Mouse (Mus musculus) adrenal gland, adult 8-10 months (tissue): ENCODE data around the gene Gm49337. TPM values are rescaled to one million over a fixed set of nuclear protein-coding genes. Genes with fewer than 3 reads are reported as not detected.
A peak's percentile ranks its signal among the peaks of the same experiment; 100 is the strongest.

Experiments used
- DNase-seq: peaks from one replicate; pipeline ENCODE4 v3.0.0; 2022
- total RNA-seq, 4 experiments: library from RNA; stranded (reverse); gene quantifications; 2 replicates each; pipeline ENCODE4 v1.2.4; 2022

Gm49337 gene
- total RNA-seq, result not detected

DNA sequence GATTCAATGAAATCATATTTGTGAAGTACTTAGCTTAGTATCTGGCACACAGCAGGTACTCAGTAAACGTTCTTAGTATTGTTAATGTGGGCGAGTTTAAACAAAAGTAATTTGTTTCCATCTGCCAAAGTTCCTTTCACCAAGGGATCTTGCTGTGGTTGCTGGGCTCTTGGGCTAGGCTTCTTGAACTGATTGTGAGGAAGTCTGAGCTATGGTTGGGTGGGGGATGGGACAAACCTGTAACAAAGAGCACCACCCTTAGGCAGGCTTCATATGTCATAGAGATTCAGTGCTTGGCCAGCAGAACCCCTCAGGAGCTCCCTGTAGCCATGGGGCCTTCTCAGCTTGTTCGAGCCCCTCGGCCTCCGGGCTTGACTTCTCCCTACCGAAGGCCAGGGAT lies at the start of gene Gm49337, which contains the start of gene 1700042G07Rik:
Gm49337 (plus strand) TSS at position 313 of the 400 bp plus-strand sequence.
1700042G07Rik (plus strand) TSS at position 301 of the 400 bp plus-strand sequence.
- no peak for DNase-seq

DNA sequence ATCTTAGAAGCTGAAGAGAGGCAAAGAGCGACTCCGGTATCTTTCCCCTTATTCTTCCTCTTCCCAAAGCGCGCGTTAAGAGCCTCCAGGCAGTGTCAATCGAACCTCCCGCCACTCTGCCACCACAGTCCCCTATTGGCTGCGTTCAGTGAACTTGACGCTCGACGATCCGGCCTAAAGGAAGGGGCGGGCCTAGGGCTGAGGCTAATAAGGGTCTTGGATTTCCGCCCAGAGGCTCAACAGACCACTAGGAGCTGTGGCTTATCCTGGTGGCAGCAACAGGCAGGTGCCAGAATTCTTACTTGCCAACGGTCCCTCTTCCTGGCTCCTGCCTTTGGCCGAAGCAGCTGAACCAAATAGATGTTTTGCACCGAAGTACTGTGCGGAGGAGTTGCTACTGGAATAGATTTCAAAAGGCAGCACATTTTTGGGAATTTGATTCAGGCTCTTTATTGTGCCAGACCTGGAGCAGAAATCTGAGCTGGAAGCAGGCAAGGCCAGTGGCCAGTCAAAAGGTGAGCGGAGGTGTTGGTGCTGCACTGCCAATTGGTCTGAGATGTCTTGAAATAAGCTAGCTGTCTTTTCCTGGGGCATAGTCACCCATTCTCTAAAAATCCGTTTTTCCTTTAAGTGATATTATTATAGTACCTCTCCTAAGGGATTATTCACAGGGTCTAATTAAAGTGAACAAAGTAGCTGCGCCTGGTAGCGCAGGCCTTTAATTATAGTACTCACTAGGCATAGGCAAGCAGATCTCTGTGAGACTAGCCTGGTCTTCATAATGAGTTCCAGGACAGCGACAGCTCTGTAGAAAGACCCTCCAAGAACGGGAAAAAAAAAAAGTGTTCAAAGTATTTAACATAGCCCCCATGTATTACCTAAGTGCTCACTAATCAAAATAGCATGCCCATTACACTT lies 49.3 kb upstream of the Gm49337 start, which contains the start of the genes Rad54l and Pomgnt1:
Rad54l (minus strand) TSS at position 89 of the 918 bp plus-strand sequence.
Pomgnt1 (plus strand) TSS at position 239 of the 918 bp plus-strand sequence.
- DNase-seq, result peak; percentile 75

DNA sequence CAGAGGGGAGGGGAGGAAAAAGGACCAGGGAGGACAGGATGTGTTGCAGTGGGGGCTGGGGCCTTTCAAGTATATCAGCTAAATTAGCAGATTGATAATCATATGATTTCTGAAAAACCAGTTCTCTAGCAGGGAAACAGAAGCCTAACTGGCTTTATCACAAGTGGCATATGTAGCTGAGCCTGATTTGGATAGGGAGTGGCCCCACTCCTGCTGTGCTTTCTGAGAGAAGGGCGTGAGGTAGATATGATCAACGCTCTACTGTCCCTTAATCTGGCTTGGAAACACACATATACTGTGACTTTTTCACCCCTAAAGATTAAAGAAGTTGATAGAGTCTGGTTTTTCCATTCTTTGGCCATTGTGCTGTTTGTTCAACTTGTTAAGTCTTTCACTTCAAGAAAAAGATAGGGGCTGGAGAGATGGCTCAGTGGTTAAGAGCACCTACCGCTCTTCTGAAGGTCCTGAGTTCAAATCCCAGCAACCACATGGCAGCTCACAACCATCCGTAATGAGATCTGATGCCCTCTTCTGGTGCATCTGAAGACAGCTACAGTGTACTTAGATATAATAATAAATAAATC lies 47.3 kb upstream of the Gm49337 start:
- no peak for DNase-seq

DNA sequence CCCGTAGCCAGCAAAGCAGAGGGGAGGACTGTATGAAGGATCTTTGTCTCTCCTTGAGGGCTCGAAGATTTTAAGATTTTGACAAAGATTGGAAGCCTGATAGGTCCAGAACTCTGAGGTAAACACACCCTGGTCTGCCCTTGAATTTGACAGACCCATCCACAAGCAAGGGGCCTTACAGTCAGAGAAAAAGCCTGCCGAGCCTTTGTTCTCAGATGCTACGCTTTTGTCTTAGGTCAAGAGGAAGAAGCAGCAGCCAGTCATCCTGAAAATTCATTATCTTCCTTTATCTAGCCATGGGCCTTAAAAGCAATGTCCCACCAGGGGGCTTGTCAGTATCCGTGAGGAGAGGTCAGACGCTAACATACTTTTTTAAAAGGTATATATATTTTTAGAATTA lies 45.2 kb upstream of the Gm49337 start:
- DNase-seq, result no peak

DNA sequence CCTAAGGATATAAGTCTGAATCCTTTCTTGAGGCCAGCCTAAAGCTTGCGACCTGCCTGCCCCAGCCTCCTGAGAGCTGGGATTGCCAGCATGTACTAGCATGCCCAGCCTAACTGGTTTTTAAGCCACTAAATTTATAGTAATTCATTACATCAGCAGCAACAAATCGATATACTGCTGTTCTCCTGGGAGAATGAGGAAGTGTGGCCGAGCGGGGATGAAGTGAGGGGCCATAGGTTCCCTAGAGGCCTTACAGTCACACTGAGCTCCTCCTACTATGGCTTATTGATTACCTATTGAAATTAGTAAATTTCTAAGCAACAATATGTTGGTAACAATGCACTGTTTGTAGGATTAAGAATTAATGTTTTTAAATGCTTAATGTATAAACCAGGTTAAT lies 40.1 kb upstream of the Gm49337 start:
- DNase-seq, result no peak

DNA sequence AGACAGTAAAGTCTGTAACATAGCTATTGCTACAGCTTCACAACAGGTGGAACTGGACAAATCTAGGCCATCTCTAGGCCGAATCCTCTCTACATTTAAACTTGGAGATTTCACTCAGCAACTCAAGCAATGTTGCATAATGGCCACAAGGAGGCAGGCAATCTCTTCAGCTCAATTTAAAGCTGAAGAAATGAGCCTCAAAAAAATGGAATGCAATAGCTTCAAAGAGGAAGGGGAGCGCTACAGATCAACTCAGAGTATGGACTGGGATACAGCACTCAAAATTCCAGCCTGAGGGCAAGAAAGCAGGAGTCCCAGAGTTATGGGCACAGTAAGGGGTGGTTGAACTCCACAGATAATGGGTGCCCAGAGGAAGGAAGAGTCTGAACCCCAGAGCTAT lies 38.2 kb upstream of the Gm49337 start:
- no peak for DNase-seq

DNA sequence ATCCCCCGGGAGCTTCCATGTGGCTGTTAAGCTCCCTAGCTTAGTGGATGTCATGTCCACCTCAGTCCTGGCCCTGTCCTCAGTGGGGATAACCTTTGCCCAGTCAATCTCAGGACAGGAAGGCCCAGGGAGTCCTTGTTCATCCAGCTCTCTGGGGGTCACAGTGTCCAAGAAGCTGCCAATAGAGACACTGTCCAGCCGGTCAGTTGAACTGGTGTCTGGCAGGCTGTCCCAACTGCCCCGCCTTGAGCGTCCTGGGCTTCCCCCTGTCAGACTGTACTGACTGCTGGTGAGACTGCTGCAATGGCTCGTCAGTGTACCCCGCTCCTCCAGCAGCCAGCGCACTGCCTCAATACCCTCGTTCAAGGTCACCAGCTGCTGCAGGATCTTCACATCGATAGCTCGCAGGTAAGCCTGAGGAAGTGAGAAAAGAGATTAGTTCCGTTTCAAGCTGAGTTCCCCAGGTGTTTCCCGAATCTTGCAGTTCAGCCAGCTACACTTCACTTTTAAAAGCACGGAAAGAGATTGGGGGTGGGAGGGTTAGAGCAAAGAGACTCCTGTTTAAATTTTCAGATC lies 35.7 kb upstream of the Gm49337 start:
- no peak for DNase-seq

DNA sequence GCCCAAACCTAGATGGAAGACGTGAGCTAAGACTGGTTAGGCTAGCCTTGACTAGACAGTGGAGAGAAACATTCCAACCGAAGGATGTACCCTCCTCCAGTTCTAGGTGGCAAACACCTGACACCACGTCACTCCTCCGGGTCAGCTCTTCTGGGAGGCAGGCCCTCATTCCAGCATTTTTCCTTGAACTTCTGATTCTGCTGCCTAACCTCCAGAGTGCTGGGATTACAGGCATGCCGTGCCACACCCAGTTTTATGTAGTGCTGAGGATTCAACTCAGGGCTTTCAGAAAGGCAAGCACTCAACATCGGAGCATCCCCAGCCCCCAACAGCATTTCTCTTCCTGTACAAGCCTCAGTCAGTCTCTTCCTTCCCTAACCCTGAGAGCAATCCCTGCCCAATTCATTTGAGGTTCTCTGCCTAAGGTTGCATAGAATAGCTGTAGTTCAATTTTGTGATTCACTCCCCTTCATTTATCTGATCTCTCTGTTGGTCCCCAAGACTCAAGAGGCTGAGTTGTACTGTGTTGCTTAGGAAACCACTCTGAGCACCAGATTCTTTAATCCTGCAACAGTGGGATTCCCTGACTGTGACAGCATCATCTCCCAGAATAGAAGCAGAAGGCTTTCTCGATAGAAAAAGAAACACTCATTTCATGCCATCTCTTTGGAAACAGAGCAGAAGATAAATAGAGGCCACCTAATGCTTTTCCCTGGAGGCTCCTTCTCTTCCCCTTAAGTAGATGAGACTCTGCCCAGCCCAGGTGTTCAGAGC lies 32.2 kb upstream of the Gm49337 start:
- no peak for DNase-seq

DNA sequence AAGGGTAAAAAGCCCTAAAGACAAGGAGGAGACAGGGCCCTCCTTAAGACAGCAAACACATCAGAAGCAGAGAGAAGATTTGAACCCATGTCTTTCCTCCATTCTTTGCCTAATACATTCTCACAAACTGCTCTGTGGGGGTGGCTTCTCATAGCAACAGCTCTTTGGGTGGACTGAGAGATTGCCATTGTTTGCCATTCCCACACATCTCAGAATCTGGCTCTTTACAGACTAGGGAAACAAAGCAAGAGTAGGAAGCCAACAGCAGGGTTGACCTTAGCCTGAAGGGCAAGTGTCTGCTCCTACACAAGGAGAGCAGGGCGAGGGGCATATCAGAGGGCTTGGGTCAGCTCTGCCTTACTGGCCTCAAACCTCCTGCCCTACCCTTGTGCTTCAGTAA lies 31.4 kb upstream of the Gm49337 start:
- no peak for DNase-seq

DNA sequence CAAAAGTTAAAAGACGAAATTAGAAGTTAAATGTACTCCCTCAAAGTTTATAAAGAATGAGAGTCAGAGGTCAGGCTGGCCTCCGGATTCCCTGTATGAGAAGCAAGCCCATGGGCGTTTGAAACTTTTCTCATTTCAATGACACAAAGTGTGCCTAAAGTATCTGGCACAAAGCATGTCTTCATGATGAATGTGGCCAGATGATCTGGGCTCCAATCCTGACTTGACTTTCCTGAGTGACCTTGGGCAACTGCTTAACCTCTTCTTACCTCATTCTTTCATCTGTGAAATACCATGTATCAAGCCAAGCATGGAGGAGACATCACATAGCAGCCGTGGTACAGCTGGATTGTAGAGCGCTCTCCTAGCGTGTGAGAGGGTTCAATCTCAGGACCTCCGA lies 30.9 kb upstream of the Gm49337 start:
- DNase-seq, result no peak

DNA sequence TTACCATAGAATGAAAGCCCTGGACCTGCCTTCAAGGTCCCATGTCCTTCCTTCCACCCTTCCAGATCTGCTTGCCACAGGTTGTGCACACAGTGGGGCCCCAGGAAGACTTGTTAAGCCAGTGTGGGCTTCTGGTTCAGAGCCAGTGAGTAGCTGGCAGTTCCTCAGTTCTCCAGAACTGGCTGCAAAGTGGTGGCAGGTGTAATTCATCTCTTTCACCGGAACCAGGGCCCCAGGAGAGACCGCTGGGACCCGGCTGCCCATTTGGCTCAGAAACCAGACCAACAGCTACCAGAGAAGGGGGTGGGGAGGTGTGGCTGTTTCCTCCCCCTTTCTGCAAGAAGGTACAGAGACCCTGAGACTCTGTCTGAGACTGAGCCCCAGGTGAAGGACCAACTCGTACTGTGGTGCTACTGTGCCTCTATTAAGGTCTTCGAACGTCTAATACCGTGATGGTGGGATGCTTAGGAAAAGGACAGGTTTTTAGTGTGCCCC lies 29.8 kb upstream of the Gm49337 start:
- DNase-seq, result no peak

DNA sequence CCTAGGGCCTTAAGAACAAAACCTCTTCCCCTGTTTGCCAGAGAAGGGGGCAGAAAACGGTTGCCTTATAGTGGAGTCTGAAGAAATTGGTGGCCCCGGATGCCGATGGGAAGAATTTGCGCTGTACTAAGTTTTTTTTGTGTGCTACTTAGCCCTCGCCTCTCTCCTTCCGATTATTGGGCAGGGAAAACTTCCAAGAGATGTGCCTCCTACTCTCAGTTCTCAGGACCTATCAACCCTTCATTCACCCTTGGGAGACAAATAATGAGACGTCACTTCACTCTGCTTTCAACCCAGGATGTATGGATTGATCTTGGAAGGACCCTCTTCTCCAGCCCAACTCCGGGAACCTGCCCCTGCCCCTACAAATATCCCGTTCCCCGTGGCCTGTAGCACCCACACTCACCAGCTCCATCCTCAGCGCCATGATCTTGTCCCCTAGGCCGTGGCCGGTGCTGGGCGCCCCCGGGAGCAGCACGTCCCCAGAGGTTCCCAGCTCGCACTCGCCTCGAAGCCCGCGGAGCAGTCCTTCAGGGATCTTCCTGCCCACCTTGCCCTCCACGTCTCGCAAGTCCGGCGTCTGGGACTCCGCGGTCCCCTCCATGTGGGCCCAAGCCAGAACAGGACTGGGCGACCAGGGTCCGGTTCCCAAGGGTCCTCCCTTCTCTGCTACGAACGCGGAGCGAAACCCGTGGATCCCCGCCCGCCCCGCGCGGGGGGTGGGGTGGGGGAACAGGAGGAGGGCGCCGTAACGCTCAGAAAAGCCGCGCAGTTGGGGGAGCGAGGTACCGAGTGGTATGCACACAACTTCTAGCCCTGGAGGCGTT lies 29.1 kb upstream of the Gm49337 start:
- peak; percentile 49 for DNase-seq

DNA sequence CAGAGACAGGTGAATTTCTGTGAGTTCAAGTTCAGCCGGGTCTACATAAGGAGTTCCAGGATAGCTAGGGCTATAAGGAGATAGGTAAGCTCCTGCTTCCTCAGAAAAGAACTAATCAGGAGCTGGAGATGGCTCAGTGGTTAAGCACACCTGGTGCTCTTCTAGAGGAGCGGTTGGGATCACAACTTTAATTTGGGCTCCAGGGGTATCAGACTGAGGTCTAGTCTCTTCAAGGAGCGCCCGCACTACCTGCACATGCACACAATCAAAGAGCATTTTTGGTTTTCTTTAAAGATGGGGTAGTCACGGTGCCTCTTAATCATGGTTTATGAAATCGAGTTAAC lies 23.4 kb upstream of the Gm49337 start:
- DNase-seq, result no peak

DNA sequence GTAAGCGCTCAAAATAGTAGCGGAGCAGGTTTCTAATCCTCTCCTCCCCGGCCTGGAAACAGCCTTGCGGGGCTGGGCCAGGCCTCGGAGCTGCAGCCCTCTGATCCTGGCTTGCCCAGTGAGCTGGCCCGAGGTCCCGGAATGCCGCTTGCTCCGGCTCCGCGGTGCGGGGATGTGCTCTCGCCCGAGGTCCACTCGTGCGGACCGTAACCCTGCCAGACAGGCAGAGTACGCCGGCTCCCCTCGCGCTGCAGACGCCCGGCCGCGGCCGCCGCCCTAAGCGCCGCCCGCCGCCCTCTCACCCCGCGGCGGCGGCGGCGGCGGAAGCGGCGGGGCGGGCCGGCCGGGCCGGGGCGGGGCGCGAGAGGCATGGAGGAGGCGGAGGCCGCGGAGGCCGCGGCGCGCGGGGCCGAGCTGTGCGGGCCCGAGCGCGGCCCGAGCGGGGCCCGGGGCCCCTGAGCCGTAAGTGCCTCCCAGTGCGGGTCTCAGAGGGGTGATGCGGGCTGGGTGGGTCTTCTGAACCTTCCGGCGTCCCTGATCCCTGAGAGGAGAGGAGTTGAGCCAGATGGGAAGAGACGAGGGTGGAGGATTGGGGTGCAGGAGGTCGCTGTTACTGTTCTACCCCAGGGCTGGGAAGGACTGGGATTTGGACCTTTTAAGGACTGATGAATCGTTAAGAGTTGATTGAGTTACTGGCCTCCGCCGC lies 22.9 kb upstream of the Gm49337 start:
- peak; percentile 36 for DNase-seq

DNA sequence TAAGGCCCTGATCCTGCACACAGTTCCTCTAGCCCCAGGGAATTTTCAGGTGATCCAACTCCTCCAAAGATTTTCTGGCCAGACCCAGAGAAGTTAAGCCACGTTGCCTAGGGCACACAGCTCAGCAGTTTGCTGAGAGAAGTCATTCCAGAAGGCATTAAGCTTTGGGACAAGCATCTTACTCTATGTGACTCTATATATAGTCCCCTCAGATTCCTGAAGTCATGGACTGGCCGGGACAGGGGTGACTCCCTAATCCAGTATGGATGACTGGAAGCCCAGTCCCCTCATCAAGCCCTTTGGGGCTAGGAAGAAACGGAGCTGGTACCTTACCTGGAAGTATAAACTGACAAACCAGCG lies 22.3 kb upstream of the Gm49337 start:
- no peak for DNase-seq

DNA sequence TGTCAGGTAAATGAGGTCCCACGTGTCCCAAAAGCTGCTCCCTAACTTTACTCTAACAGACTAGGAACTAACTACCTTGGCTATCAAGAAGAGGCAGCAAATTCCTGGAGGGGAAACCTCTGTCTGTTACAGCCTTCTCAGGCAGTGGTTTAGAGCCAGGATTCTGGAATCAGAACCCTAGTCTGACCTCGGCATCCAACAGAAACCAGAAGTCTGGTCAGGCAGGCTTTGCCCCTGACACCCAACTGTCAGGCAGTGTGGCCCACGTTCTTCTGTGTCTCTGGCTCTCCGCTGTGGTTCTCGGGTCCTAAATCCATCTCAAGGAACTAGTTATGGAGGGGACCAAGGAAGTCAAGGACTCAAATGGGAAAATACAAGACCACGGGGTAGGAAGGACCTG lies 21.9 kb upstream of the Gm49337 start, which contains the start of gene Lurap1:
Lurap1 (minus strand) TSS at position 101 of the 400 bp plus-strand sequence.
- DNase-seq, result no peak

DNA sequence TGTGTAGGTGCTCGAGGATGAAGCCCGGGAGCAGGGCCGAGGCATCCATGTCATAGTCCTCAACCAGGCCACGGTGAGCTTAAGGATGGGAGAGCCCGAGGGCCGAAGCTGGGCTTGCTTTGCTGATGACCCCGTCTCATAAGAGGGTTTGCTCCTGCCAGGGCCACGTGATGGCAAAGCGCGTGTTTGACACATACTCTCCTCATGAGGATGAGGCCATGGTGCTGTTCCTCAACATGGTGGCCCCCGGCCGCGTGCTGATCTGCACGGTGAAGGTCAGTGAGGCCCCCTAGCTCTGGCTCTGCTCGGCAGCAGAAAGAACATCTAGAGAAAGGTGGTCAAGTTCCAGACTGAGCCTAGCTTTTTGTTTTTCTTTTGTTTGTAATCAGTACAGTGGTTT lies 20.5 kb upstream of the Gm49337 start:
- DNase-seq, result no peak

DNA sequence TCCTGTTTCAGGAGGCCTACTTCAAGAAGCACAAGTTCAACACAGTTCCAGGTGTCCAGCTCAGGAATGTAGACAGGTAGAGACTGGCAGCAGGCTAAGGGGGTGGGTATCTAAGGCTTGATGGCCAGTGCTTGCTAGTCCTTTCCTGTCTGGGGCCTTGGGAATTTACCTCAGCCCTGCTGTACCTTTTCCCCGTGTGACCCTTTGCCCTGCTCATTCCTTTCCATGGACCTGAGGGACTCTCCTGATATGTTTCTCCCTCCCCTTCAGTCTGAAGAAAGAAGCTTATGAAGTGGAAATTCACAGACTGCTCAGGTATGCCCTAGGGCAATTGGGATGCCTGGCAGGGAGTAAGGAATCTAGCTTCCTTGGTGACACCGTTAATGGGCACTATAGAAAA lies 15.3 kb upstream of the Gm49337 start:
- no peak for DNase-seq

DNA sequence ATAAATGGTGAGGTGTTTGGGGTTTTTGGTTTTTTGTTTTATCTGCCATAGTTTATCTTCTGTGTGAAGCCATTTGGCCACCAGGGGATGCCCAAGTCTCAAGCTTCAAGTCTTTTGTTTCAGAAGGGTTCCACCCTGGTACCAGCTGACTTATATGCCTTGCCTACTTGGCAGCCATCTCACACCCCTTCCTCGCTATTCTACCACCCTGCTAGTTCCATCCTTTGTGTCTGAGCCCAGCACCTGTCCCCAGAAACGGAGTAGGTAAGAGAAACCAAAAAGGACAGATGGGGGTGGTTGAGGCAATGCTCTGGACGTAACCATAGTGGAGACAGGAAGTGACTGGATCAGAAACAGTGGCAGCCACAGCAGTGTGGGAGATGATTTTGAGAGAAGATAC lies 13.3 kb upstream of the Gm49337 start:
- no peak for DNase-seq

DNA sequence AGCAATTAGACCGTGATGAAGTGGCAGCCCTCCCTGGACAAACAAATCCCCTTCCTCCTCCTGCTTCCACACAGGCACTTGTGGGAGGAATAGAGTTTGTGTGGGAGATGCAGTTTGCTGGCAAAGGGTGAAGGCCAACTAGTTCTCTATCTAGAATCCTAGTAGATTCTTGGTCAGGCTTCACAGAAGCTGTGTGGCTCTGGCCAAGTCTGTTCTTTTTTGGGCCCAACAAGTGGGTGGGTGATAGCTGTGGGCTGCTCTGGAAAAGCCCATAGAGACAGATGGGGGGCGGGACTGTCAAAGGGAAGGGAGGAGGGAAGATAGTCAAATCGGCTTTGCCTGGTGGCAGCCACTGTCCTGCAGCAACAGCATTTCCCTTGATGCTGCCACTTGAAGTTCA lies 12.4 kb upstream of the Gm49337 start:
- no peak for DNase-seq

DNA sequence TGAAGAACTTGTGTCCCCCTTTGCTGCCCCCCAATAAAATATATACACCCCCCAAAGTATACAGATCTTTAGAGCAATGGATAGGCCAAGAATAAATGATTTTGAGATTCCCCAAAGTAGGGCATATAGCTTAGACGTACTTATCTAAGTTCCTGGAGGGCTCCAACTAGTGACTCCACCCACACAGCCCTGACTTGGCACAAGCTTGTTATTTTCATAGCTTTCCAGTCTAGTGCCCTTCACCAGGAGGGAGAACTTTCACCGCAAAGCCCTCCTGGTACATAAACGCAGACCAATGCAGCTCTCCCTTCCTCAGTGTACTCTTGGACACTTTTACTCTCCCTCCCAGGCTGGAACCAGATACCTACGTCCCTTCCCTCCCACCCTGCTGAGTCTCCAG lies 11.0 kb upstream of the Gm49337 start:
- no peak for DNase-seq
